Mouse (Mus musculus): ENCODE data around the gene Mplkip.

DNA sequence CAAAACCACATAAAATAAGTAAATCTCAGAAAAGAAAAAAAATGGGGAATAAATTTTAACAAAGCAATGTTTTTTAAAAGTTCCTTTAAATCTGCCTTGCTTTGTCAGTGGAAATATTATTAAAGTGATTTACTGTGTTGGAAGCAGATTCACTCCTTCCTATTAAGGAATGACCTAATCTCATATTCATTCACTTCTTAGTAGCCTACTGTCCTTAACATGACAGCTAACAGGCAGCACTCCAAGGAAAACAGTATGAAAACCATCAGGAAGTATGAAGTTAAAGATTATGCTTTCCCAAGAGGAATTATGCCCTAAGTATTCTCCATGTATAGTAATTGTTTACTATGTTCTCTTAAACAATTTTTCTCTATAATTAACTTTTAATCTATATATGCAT, 4.3 kb upstream of the Mplkip start:
- TF ChIP-seq POLR2A (IDR thresholded peaks at IDR 0.05; ENCODE audit: insufficient read depth, low read length), result no peak
- no peak for TF ChIP-seq EP300 (IDR thresholded peaks at IDR 0.05; ENCODE audit: insufficient read depth, low read depth, low read length)
- TF ChIP-seq CTCF (IDR thresholded peaks at IDR 0.05; ENCODE audit: low read depth, low read length), result no peak
